Mouse (Mus musculus): ENCODE results near the gene Nin. TPM values are rescaled to one million over a fixed set of nuclear protein-coding genes. Genes with fewer than 3 reads are reported as not detected.

Nin gene
- total RNA-seq, 2 experiments from 2014 or later = 54.0 to 66.9 TPM

GRCm38 (mm10) chr12:70025431-70025830 lies 88.1 kb downstream of the Nin start:
- no peak for DNase-seq (ENCODE audit: low spot score in 2 of 2)

- no peak for DNase-seq (ENCODE audit: low spot score in 2 of 2)
Observed at GRCm38 (mm10) chr12:70023580-70023979, 89.9 kb downstream of the Nin start.

GRCm38 (mm10) chr12:70018153-70018552 lies 95.4 kb downstream of the Nin start:
- no peak for DNase-seq (ENCODE audit: low spot score in 2 of 2)

DNA sequence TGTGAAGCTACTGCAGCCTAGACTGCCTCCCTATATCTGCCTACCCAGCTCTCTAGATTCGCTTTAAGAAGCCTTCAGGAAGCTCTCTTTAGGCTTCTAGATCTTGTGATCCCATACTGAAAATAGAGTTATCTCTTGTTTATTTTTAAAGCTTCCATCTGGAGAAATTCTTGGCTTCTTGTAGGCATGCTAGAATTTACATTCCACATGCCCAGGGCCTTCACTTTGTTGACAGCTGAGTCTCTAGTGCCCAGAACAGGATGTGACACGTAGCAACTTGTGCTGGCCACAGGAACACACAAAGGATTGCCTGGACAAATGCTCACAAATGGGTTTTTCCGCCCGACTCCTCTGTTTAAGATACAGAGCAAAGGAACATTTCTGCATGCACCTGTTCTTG lies 97.6 kb downstream of the Nin start:
- no peak for DNase-seq (ENCODE audit: low spot score in 2 of 2)

DNA sequence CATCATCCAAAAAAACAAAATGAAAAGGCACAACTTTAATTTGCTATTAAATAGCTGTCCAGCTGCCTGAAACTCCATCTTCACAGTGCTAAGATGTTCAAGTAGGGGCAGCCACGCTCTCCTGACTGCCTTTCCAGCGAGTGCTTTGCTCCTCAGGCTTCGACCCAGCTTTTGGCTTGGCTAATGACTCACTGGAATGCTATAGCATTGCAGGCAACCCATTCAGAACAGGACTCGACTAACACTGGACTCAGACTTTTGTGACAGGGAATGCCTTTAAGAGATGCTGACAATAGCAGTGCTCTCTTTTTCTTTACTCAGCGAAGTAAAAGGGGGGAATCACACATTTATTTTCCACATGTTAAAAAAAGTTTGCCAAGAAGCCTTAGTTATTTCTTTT lies 101.8 kb downstream of the Nin start:
- no peak for DNase-seq (ENCODE audit: low spot score in 2 of 2)

DNA sequence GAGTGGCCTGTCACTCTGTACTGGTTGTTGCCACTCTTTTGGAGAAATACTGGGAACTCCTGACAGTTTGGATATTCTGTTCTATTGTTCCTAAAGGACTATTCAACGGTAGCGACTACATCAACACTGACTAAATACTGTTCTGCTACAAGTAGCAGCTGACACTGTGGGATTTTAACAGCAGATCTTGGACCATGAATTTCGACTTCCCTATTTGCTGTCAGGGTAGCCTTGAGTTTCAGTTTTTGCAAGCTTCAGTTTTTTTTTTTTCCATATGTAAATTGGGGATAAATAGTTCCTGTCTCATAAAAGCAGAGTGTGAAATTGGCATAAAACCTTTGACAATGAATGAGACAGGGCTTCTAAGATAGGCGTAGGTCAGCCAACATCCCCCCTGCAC lies 103.2 kb downstream of the Nin start:
- no peak for DNase-seq (ENCODE audit: low spot score in 2 of 2)

- no peak for DNase-seq (ENCODE audit: low spot score in 2 of 2)
Observed at GRCm38 (mm10) chr12:70005103-70005502, 108.4 kb downstream of the Nin start.

DNA sequence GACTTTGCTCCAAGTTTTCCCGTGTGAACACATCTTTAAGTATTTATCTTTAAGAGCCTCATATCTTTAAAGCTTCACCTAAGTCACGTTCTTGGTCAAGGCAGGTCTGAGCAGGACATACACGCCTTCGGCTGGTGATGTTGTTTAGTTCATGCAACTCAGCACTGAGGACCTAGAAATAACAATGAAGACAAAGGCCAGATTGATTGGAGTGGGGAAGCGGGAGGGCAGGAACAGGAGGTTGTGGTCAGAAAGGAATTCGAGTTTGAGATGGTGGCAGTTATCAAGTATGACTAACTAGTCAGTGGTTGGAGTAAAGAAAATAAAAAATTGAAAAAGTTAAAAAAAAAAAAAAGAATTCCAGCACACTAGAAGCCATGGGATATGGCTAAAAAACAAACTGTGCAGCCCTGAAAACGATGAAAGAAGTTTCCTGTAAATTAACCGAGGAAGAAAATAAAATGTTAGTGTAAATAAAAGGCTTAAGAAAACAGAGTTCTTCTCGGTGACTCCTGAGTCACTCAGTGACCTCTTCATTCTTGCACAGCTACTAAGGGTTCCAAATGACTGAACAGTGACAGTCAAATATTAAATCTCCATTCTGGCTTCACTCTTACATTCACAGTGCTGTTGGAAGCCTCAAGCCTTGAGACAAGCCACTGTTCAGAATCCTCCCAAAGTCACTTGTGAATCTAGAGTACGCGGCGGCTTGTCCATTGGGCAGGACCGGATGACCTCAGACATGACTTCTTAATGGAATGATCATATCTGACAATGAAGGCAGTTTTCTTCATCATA lies 115.1 kb downstream of the Nin start:
- DNase-seq (ENCODE audit: low spot score in 2 of 2) = no peak

DNA sequence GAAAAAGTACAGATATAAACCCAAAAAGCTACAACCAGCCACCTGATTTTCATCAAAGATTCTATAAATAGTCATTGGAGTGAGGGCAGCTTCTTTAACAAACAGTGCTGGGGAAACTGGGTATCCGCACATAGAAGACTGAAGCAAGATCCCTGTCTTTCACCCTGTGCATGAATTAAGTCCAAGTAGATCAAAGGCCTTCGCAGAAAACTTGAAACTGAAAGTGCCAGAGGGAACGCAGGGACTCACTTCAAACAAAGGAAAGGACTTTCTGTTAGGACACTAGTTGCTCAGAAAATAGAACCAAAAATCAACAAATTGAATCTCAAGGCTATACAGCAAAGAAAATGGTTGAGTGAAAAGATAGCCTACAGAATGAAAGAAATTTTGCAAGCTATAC lies 118.1 kb downstream of the Nin start:
- no peak for DNase-seq (ENCODE audit: low spot score in 2 of 2)

GRCm38 (mm10) chr12:69986786-69987497 lies 126.6 kb downstream of the Nin start, which contains the start of gene Sav1:
Sav1 (minus strand) TSS chr12:69987002.
- peak; percentile 78 to 89 for DNase-seq (ENCODE audit: low spot score in 2 of 2)

GRCm38 (mm10) chr12:69986241-69986762 lies 127.2 kb downstream of the Nin start:
- DNase-seq (ENCODE audit: low spot score in 2 of 2) = peak; percentile 22 to 31

DNA sequence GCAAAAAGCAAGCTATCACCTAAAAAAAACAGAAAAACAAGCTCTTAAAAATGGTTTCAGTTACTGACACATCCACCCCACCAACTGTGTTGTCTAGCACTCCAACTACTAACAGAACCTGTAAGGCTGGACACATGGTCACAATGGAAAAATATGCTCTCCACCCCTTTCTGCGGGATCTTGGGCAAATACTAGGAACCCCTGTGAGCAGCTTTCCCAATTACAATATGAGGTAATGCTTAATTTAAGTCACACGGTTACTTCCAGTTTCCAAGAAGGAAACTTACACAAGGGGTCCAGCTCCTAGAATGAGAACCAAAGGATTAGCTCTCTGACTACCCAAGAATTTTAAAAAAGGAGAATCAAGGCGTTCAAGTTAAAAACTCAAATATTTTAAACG lies 128.0 kb downstream of the Nin start:
- no peak for DNase-seq (ENCODE audit: low spot score in 2 of 2)

DNA sequence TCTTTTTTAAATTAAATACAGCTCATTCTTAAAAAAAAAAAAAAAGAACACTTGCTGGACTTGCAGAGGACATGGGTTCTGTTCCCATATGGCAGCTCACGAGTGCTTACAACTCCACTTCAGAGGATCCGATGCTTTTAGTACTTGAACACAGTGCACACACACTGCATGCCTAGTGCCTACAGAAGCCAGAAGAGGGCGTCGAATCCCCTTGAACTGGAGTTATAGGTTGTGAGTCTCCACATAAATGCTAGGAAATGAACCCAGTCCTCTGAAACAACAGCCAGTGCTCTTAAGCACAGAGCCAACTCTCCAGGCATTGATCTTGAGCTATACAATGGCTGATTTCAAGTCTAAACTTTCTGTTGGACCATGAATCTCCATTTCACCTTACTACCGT lies 130.6 kb downstream of the Nin start:
- DNase-seq (ENCODE audit: low spot score in 2 of 2) = no peak

DNA sequence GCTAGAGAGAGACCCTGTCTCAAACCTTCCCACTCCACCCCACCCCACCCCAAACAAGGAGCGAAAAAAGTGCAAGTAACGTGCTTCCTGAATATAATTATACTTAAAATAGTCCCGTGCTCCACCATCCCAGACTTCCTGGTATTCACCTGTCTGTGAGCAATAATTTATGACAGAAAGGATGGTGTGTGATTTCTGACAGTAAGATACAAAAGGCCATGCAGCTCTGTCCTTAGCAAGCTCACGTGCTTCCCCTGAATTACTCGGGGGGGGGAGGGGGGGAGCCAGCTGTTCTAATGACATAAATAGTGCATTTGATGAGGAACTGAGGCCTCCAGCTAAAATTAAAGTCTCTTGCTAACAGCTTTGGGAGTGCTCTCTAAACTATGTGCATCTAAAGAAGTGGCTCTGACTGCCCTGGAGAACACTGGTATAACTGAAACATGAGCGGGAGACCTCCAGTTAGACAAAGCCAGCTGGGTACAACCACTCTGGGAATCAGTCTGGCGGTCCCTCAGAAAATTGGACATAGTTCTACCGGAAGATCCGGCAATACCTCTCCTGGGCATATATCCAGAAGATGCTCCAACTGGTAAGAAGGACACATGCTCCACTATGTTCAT lies 136.0 kb downstream of the Nin start:
- no peak for DNase-seq (ENCODE audit: low spot score in 2 of 2)

DNA sequence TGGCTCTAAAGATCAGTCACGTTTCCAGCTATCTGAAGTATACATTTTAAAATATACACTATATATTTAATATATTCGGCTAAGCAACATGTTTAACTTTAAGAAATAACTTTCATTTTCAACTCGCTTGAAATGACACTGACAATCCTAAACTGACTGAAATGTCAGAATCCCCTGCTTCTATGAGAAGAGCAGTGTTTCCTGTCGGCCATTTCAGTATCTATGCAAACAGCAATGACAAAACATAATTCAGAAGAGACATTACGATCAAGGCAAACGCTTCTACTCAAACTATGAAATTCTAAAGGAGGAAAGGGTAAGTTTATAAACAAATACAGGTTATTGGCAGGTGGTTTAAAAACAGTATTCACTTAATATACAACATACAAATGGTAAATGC lies 136.8 kb downstream of the Nin start:
- DNase-seq (ENCODE audit: low spot score in 2 of 2) = no peak

DNA sequence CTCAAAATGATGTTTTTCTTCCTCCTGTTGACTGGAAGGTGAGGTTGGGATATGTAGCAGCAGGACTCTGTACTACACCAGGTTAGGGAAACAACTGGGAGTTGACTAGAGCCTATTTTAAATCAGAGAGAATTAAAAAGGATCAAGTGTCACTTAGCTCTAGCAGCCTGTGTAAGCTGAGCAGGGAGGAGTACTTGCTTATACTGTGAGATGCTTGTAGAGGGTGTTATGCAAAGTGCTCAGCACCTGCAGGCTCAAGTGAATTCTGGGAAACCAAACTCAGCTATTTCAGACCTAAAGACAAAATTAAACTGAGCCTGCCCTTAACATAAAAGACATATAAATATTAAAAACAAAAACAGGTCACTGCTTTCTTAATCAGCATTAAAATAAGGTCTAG lies 139.9 kb downstream of the Nin start:
- DNase-seq (ENCODE audit: low spot score in 2 of 2) = no peak

- no peak for DNase-seq (ENCODE audit: low spot score in 2 of 2)
Observed at GRCm38 (mm10) chr12:69968154-69968553, 145.4 kb downstream of the Nin start.

DNA sequence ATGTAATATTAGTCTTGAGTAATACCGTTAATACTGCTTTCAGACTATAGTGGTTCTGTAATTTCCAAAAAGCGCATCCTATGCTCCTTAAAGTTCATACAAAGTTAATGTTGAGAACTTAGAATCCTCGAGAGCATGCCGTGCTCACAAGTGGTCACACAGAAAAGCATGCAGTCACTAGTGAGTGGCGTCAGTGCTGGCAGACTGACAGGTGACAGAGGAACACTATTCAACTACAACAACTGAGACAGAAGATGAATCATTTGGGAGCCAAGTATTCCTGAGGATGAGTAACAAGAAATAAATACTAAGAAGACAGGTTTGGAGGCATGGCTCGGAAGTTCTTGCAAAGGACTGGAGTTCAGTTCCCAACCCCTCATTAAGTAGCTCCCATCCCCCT lies 146.4 kb downstream of the Nin start:
- DNase-seq (ENCODE audit: low spot score in 2 of 2) = no peak

GRCm38 (mm10) chr12:69966071-69966470 lies 147.4 kb downstream of the Nin start:
- no peak for DNase-seq (ENCODE audit: low spot score in 2 of 2)

DNA sequence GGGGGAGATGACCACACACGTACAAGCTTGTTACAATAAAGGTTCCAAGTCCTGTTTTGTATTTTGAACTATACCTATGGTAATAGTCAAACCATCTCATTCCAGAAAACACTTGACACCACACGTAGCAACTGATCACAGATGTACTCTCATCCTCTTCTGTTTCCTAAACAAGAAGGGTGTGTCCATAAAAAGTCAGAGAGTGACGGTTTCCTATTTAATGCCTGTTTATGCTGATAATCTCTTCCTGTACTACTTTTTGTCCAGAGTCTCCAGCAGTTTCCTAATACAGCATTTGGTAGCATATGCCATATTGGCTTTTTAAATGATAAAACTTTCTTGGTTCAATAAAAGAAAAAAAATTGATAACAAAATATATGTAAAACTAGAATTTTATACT lies 147.9 kb downstream of the Nin start:
- DNase-seq (ENCODE audit: low spot score in 2 of 2) = no peak

DNA sequence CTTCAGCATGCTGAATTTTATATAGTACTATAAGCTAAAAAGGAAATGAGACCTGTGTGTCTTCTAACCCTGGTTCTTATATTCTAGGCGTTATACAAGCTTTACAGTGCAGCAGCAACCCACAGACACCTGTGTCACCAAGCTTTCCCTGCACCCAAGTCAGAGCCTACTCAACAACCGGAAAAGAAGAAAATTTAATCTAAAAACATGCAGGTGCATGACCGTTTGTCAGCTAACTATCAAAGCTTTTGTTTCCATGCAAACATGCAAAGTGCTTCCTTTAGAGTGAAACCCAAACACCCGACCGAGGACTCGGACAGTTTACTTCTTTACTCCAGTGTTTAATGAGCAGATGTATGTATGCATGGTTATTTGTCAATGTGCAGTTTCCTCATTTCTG lies 150.4 kb downstream of the Nin start:
- no peak for DNase-seq (ENCODE audit: low spot score in 2 of 2)

DNA sequence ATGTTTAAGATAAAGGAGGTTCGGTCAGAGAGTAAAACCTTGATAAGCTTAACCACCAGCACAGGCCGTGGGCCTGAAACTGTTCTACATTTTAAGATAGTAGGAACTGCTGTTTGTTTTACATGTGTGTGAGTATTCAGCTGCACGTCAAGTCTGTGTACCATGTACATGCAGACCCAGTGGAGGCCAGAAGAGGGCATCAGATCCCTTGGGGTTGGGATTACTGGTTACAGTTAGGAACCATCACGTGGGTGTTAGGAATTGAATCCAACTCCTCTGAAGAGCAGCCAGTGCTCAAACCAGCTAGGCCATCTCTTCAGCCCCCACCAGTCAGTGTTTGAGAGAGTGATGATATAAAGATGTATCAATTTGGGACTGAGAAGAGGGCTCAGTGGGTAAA lies 151.0 kb downstream of the Nin start:
- DNase-seq (ENCODE audit: low spot score in 2 of 2) = peak; percentile 61 to 64

All from left cerebral cortex, adult 18-20 months (tissue).